Mouse (Mus musculus) liver, postnatal 0 days (tissue): ENCODE measurements around the gene Bach2. TPM values are rescaled to one million over a fixed set of nuclear protein-coding genes. Genes with fewer than 3 reads are reported as not detected.

Experiments used
- ATAC-seq: fragments of 200-750 bp; cut with Nextera tagmentation; 2 replicates; pipeline ENCODE4 v1.8.0; 2017; ENCODE audit warnings: mild to moderate bottlenecking, moderate library complexity
- DNase-seq: peaks from one replicate; pipeline ENCODE4 v3.0.0-alpha.2; 2016
- H3K27ac ChIP-seq: fragments of 300-500 bp; sonication (generic); 2 replicates; pipeline ENCODE4 v1.5.1; 2014; ENCODE audit warnings: antibody characterized with exemption, moderate library complexity, mild to moderate bottlenecking, low read depth
- H3K27me3 ChIP-seq: fragments of 300-500 bp; sonication (generic); 2 replicates; pipeline ENCODE4 v1.6.1; 2014; ENCODE audit warnings: low read length, control low read depth, mixed read lengths; ENCODE audit not compliant: insufficient read depth
- H3K36me3 ChIP-seq: fragments of 300-500 bp; sonication (generic); replicated peaks from 2 replicates; pipeline ENCODE4 v1.6.1; 2014; ENCODE audit warnings: mild to moderate bottlenecking, control low read depth, low read length, moderate library complexity, mixed read lengths; ENCODE audit not compliant: insufficient read depth
- H3K4me1 ChIP-seq: fragments of 300-500 bp; sonication (generic); 2 replicates; pipeline ENCODE4 v1.6.1; 2014; ENCODE audit warnings: antibody characterized with exemption, mild to moderate bottlenecking, control low read depth; ENCODE audit not compliant: insufficient read depth
- H3K4me2 ChIP-seq: fragments of 300-500 bp; sonication (generic); 2 replicates; pipeline ENCODE4 v1.6.1; 2014; ENCODE audit warnings: low read depth, mild to moderate bottlenecking, low read length, moderate library complexity, mixed read lengths
- H3K4me3 ChIP-seq: fragments of 300-500 bp; sonication (generic); 2 replicates; pipeline ENCODE4 v1.5.1; 2014; ENCODE audit warnings: low read depth, low read length
- H3K9ac ChIP-seq: fragments of 300-500 bp; sonication (generic); replicated peaks from 2 replicates; pipeline ENCODE4 v1.6.1; 2014; ENCODE audit warnings: mild to moderate bottlenecking, moderate library complexity
- H3K9me3 ChIP-seq: fragments of 300-500 bp; sonication (generic); 2 replicates; pipeline ENCODE4 v1.6.1; 2016; ENCODE audit warnings: mild to moderate bottlenecking, control low read depth, low read length, mixed read lengths
- CTCF ChIP-seq: sonication (generic); IDR thresholded peaks from 2 replicates; pipeline ENCODE4 v1.5.1; 2016; ENCODE audit warnings: antibody characterized with exemption, low read depth
- EP300 ChIP-seq: IDR thresholded peaks from 2 replicates; pipeline ENCODE4 v1.6.1; 2016; ENCODE audit warnings: antibody characterized with exemption, low read depth, mild to moderate bottlenecking
- WGBS: fragments of 180-500 bp; shearing (Covaris S2); extraction: QIAGEN DNeasy Blood & Tissue Kit; methylation state at CpG from one replicate; pipeline ENCODE4 v1.1.7; 2014; ENCODE audit not compliant: insufficient replicate concordance; 5-methylcytosine and 5-hydroxymethylcytosine counted together
- polyA plus RNA-seq: library from polyadenylated mRNA; unstranded; fragments of >200 nt; fragmentation: Nextera tagmentation; extraction: Ambion mirVana; gene quantifications from 2 replicates; pipeline ENCODE4 v1.2.1, GENCODE M21; 2015

Gene Bach2
- polyA plus RNA-seq, 1 experiment from 2014 or later, result 4.3 TPM

GRCm38 (mm10) chr4:32447850-32448249 is 209.2 kb downstream of the Bach2 start:
- Histone ChIP-seq H3K4me1 (no peaks in the 10 kb centered on the region), H3K36me3 (no peaks in the 10 kb centered on the region), H3K9ac (no peak overlapping the region), H3K27me3 (no peaks in the 10 kb centered on the region), H3K4me2 (no peak overlapping the region), H3K4me3 (no peak overlapping the region), H3K9me3 (no peaks in the 10 kb centered on the region), H3K27ac (no peak overlapping the region)
- 82% methylated on average over 3 of the region's 3 CpGs for WGBS
- no peak for TF ChIP-seq CTCF
- no peak for TF ChIP-seq EP300
- no peak for DNase-seq
- no peak for ATAC-seq

- DNase-seq (no peak), ATAC-seq (no peak)
- TF ChIP-seq CTCF, result no peak
- no peak for TF ChIP-seq EP300
- no peaks in the 10 kb centered on the region for H3K27me3 ChIP-seq
- 72% methylated on average over 7 of the region's 7 CpGs for WGBS
- H3K27ac ChIP-seq, result no peak overlapping the region
- H3K4me1 ChIP-seq, result no peaks in the 10 kb centered on the region
- no peaks in the 10 kb centered on the region for H3K9me3 ChIP-seq
- H3K36me3 ChIP-seq, result no peaks in the 10 kb centered on the region; the same call in 1 of the 2 replicates
- no peak overlapping the region for H3K4me3 ChIP-seq
- H3K9ac ChIP-seq, result no peak overlapping the region
- H3K4me2 ChIP-seq, result no peak overlapping the region
Measured at GRCm38 (mm10) chr4:32461986-32462385, 223.4 kb downstream of the Bach2 start.

GRCm38 (mm10) chr4:32463065-32463464 is 224.5 kb downstream of the Bach2 start:
- H3K4me2 ChIP-seq, result no peak overlapping the region
- no peaks in the 10 kb centered on the region for H3K4me1 ChIP-seq
- 74% methylated on average over 6 of the region's 6 CpGs for WGBS
- H3K9me3 ChIP-seq, result no peaks in the 10 kb centered on the region
- no peak overlapping the region for H3K27ac ChIP-seq
- no peaks in the 10 kb centered on the region for H3K27me3 ChIP-seq
- no peak for TF ChIP-seq CTCF
- no peak for TF ChIP-seq EP300
- H3K4me3 ChIP-seq, result no peak overlapping the region
- ATAC-seq (no peak), DNase-seq (no peak)
- no peak overlapping the region for H3K9ac ChIP-seq
- H3K36me3 ChIP-seq, result no peaks in the 10 kb centered on the region; the same call in 1 of the 2 replicates

GRCm38 (mm10) chr4:32464540-32464939 is 225.9 kb downstream of the Bach2 start:
- H3K4me2 ChIP-seq, result no peak overlapping the region
- DNase-seq (no peak), ATAC-seq (no peak)
- no peak for TF ChIP-seq EP300
- no peak for TF ChIP-seq CTCF
- H3K27ac ChIP-seq, result no peak overlapping the region
- H3K9ac ChIP-seq, result no peak overlapping the region
- no peaks in the 10 kb centered on the region for H3K27me3 ChIP-seq
- H3K9me3 ChIP-seq, result no peaks in the 10 kb centered on the region
- WGBS, result 61% methylated on average over 6 of the region's 6 CpGs
- H3K4me3 ChIP-seq, result no peak overlapping the region
- no peaks in the 10 kb centered on the region for H3K4me1 ChIP-seq
- H3K36me3 ChIP-seq, result no peaks in the 10 kb centered on the region; the same call in 1 of the 2 replicates

GRCm38 (mm10) chr4:32466031-32466430 is 227.4 kb downstream of the Bach2 start:
- DNase-seq (no peak), ATAC-seq (no peak)
- Histone ChIP-seq H3K27ac (no peak overlapping the region), H3K9ac (no peak overlapping the region), H3K4me3 (no peak overlapping the region), H3K9me3 (no peaks in the 10 kb centered on the region), H3K4me1 (no peaks in the 10 kb centered on the region), H3K36me3 (no peaks in the 10 kb centered on the region; the same call in 1 of the 2 replicates), H3K27me3 (no peaks in the 10 kb centered on the region), H3K4me2 (no peak overlapping the region)
- no peak for TF ChIP-seq CTCF
- TF ChIP-seq EP300, result no peak
- 78% methylated on average over 8 of the region's 8 CpGs for WGBS

- no peaks in the 10 kb centered on the region for H3K36me3 ChIP-seq
- no peak overlapping the region for H3K27ac ChIP-seq
- TF ChIP-seq EP300 (no peak), CTCF (no peak)
- DNase-seq (no peak), ATAC-seq (no peak)
- 81% methylated on average over 6 of the region's 6 CpGs for WGBS
- 0 out of 2 replicates have a peak, but pooled peaks cover 3% of the 10 kb centered on the region for H3K4me1 ChIP-seq
- H3K4me2 ChIP-seq, result no peak overlapping the region
- no peak overlapping the region for H3K9ac ChIP-seq
- H3K27me3 ChIP-seq, result no peaks in the 10 kb centered on the region
- no peaks in the 10 kb centered on the region for H3K9me3 ChIP-seq
- no peak overlapping the region for H3K4me3 ChIP-seq
Measured at GRCm38 (mm10) chr4:32477977-32478660, 239.5 kb downstream of the Bach2 start.
